Mouse (Mus musculus): ENCODE data around the gene Pou4f1. TPM values are rescaled to one million over a fixed set of nuclear protein-coding genes. Genes with fewer than 3 reads are reported as not detected.

The Pou4f1 gene
- polyA plus RNA-seq, 1 experiment from 2014 or later: 0.25 TPM

DNA sequence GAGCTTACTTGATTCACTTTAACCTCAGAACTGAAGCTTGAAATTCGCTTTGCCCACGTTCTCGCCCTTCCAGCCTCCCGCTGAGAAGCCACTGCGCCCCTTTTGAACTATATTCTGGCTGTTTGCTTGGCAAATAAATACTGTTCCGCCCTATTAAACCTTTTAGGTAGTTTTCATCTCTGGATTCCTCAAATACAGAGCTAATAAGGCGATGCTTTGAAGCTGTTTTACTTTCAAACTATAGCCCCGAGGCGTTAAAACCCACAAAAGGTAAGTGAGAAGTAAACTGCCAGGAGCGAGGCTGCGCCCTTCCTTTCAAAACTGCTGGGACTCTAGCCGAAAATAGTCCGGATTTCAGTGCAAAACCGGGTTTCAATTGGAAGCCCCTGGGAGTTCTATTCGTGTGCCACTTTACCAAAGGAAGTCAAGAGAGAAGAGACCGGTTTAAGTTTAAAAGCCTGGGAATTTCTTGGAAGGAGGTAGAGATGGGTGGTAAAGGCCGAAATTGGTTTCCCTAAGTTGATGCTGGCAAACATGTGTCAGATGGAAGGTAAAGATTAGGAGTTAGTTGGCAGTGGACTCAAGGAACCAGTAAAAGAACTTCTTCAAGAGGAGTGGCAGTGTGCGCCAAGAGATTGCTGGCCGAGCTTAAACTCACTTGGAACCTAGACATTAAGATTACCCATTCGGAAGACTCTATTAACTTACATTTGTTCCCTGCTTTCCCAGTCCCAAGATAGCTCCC, 9.7 kb downstream of the Pou4f1 start:
- H3K9me3 ChIP-seq (ENCODE audit: control insufficient read depth, low read length): no peaks in the 10 kb centered on the region
- H3K36me3 ChIP-seq (ENCODE audit: control insufficient read depth, insufficient read depth, low read length): no peaks in the 10 kb centered on the region
- H3K4me1 ChIP-seq (replicated peaks; ENCODE audit: control insufficient read depth, insufficient read depth, low read length): no peaks in the 10 kb centered on the region
- no peak overlapping the region for H3K27ac ChIP-seq (ENCODE audit: low read length)
- peaks cover 57% of the 10 kb centered on the region for H3K27me3 ChIP-seq (ENCODE audit: control insufficient read depth, insufficient read depth, low read depth, low read length)
- no peak for ATAC-seq (ENCODE audit: low read depth)
- no peak overlapping the region for H3K9ac ChIP-seq (ENCODE audit: low read length)
- WGBS: 1% methylated on average over 20 of the region's 20 CpGs
- H3K4me2 ChIP-seq (ENCODE audit: low read depth, low read length): no peak overlapping the region
- H3K4me3 ChIP-seq (ENCODE audit: low read length): no peak overlapping the region

GRCm38 (mm10) chr14:104456976-104457375, 10.8 kb downstream of the Pou4f1 start:
- H3K4me2 ChIP-seq (ENCODE audit: low read depth, low read length): no peak overlapping the region
- no peaks in the 10 kb centered on the region for H3K36me3 ChIP-seq (ENCODE audit: control insufficient read depth, insufficient read depth, low read length)
- peaks cover 52% of the 10 kb centered on the region for H3K27me3 ChIP-seq (ENCODE audit: control insufficient read depth, insufficient read depth, low read depth, low read length)
- H3K27ac ChIP-seq (ENCODE audit: low read length): no peak overlapping the region
- no peak overlapping the region for H3K9ac ChIP-seq (ENCODE audit: low read length)
- no peaks in the 10 kb centered on the region for H3K9me3 ChIP-seq (ENCODE audit: control insufficient read depth, low read length)
- H3K4me3 ChIP-seq (ENCODE audit: low read length): no peak overlapping the region
- WGBS: 5% methylated on average over 5 of the region's 5 CpGs
- H3K4me1 ChIP-seq (replicated peaks; ENCODE audit: control insufficient read depth, insufficient read depth, low read length): no peaks in the 10 kb centered on the region
- no peak for ATAC-seq (ENCODE audit: low read depth)

DNA sequence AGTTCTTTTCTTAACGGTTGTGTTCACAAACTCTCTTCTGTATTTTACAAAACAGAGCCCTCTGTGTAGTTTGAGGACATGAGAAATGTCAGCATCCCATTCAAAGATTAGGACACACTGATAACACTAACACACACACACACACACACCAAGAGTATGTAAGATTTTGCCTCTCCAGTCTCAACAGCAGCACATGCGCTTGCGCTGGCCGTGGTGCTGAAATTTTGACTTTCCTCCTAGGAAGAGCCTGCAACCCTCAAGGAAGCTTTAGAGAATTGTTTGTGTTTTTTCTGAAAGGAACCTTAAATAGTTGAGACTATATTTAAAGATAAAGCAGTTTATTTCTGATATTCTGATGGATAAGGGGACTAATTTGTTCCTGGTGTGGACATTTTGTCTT, 14.0 kb downstream of the Pou4f1 start:
- Histone ChIP-seq H3K27ac (ENCODE audit: low read length) (no peak overlapping the region), H3K27me3 (ENCODE audit: control insufficient read depth, insufficient read depth, low read depth, low read length) (peaks cover 22% of the 10 kb centered on the region), H3K9ac (ENCODE audit: low read length) (no peak overlapping the region), H3K4me2 (ENCODE audit: low read depth, low read length) (no peak overlapping the region), H3K4me1 (replicated peaks; ENCODE audit: control insufficient read depth, insufficient read depth, low read length) (no peaks in the 10 kb centered on the region), H3K9me3 (ENCODE audit: control insufficient read depth, low read length) (no peaks in the 10 kb centered on the region), H3K36me3 (ENCODE audit: control insufficient read depth, insufficient read depth, low read length) (no peaks in the 10 kb centered on the region), H3K4me3 (ENCODE audit: low read length) (no peak overlapping the region)
- 9% methylated on average over 4 of the region's 4 CpGs for WGBS
- no peak for ATAC-seq (ENCODE audit: low read depth)

DNA sequence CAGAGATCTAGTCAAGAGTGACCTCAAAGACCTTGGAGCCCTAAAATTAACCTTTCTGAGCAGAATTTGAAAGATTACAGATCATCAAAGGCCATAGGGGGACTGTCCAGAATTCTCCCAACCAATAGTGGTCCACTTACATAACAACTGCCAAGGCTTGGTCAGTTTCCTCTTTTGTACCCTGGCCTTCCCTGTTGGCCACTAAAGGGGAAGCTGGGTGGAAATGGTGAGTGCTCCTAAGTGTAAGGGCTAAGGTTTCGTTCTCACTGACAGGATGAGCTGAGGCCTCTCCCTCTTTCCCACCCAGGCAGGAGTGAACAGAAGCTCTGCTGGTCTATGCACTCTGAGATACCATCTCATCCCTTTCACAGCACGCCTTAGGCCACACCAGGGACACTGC, 33.5 kb downstream of the Pou4f1 start:
- no peaks in the 10 kb centered on the region for H3K4me1 ChIP-seq (replicated peaks; ENCODE audit: control insufficient read depth, insufficient read depth, low read length)
- H3K36me3 ChIP-seq (ENCODE audit: control insufficient read depth, insufficient read depth, low read length): no peaks in the 10 kb centered on the region
- WGBS: 39% methylated on average over 2 of the region's 2 CpGs
- ATAC-seq (ENCODE audit: low read depth): no peak
- H3K4me2 ChIP-seq (ENCODE audit: low read depth, low read length): no peak overlapping the region
- no peak overlapping the region for H3K27ac ChIP-seq (ENCODE audit: low read length)
- H3K9ac ChIP-seq (ENCODE audit: low read length): no peak overlapping the region
- no peaks in the 10 kb centered on the region for H3K9me3 ChIP-seq (ENCODE audit: control insufficient read depth, low read length)
- H3K27me3 ChIP-seq (ENCODE audit: control insufficient read depth, insufficient read depth, low read depth, low read length): no peaks in the 10 kb centered on the region
- H3K4me3 ChIP-seq (ENCODE audit: low read length): no peak overlapping the region

- no peak for ATAC-seq (ENCODE audit: low read depth)
- 57% methylated on average over 4 of the region's 4 CpGs for WGBS
- Histone ChIP-seq H3K9me3 (ENCODE audit: control insufficient read depth, low read length) (no peaks in the 10 kb centered on the region), H3K4me1 (replicated peaks; ENCODE audit: control insufficient read depth, insufficient read depth, low read length) (no peaks in the 10 kb centered on the region), H3K4me3 (ENCODE audit: low read length) (no peak overlapping the region), H3K9ac (ENCODE audit: low read length) (no peak overlapping the region), H3K36me3 (ENCODE audit: control insufficient read depth, insufficient read depth, low read length) (no peaks in the 10 kb centered on the region), H3K27me3 (ENCODE audit: control insufficient read depth, insufficient read depth, low read depth, low read length) (no peaks in the 10 kb centered on the region), H3K4me2 (ENCODE audit: low read depth, low read length) (no peak overlapping the region), H3K27ac (ENCODE audit: low read length) (no peak overlapping the region)
Observed at GRCm38 (mm10) chr14:104430819-104431218, 37.0 kb downstream of the Pou4f1 start.

GRCm38 (mm10) chr14:104423688-104424470, 43.9 kb downstream of the Pou4f1 start:
- 54% methylated on average over 14 of the region's 14 CpGs for WGBS
- no peak for ATAC-seq (ENCODE audit: low read depth)
- Histone ChIP-seq H3K4me1 (replicated peaks; ENCODE audit: control insufficient read depth, insufficient read depth, low read length) (no peaks in the 10 kb centered on the region), H3K4me2 (ENCODE audit: low read depth, low read length) (no peak overlapping the region), H3K9me3 (ENCODE audit: control insufficient read depth, low read length) (no peaks in the 10 kb centered on the region), H3K27ac (ENCODE audit: low read length) (no peak overlapping the region), H3K36me3 (ENCODE audit: control insufficient read depth, insufficient read depth, low read length) (no peaks in the 10 kb centered on the region), H3K9ac (ENCODE audit: low read length) (no peak overlapping the region), H3K4me3 (ENCODE audit: low read length) (no peak overlapping the region), H3K27me3 (ENCODE audit: control insufficient read depth, insufficient read depth, low read depth, low read length) (no peaks in the 10 kb centered on the region)

Other genes starting within 250 kb of the Pou4f1 start
- 19.2 and 20.5 TPM in 2 replicates for gene Rnf219, start 54.6 kb upstream of the Pou4f1 start, polyA plus RNA-seq (2015; fragmentation: Nextera tagmentation; extraction: Ambion mirVana)

All from lung, embryonic 16.5 days (tissue).